Mouse (Mus musculus) cerebellum, adult 9-11 months (tissue): Measurements from ENCODE around the gene Diras2.
A peak's percentile ranks its signal among the peaks of the same experiment; 100 is the strongest.

Source experiments
- DNase-seq: peaks from one replicate; pipeline ENCODE4 v3.0.0; 2022

Diras2 gene

DNA sequence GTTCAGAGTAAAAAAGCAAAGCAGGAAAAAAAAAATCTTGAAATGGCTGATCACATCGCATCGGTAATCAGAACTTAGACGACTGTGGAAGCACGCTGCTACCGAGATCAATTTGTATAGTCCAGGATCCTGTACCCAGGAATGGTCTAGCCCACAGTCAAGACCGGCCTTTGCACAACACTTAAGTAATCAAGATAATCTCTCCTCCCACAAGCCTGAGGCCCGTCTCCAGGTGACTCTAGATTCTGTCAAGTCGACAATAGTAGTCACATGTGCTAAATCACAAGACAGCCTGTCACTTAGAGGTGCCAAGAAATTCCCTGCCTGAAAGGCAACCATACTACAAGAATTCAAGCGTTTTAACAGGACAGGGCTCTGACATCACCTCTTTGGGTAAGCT is at the start of gene Diras2:
TSS of gene Diras2 (minus strand) at position 159 of the 400 bp plus-strand sequence.
- DNase-seq = peak; percentile 67

DNA sequence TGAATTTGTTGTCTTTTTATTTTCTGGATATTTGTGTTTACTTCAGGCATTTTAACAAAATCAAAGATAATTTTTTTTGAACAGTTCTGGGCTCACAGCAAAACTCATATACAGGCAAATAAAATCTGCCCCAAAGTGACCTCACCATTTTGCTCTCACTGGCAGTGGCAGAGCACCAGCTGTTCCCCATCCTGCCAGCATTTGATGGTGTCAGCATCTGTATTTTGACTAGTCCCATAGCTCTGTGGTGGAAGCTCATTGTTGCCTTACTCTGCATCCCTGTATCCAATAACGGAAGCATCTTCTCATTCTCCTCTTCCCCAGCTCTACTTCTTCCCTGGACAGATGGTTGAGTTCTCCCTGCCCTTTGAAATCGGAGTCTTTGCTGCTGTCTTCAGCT is 47.7 kb upstream of the Diras2 start:
- DNase-seq = no peak

DNA sequence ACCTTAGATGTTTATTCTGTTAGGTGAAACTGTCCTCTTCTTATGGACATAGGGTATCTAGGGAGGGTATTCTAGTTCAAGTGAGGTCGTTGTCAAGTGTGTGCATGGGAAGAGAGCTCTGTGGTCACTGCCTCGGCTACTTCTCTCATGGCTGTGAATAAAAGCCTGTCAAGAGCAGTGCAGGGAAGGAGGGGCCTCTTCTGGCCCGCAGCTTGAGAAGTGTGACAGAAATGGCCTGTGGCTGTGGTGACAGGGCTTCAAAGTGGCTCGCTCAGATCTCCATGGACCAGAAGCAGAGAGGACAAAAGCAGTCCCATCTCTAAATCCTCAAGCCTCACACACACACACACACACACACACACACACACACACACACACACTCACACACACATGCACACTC is 46.9 kb upstream of the Diras2 start:
- DNase-seq = no peak

DNA sequence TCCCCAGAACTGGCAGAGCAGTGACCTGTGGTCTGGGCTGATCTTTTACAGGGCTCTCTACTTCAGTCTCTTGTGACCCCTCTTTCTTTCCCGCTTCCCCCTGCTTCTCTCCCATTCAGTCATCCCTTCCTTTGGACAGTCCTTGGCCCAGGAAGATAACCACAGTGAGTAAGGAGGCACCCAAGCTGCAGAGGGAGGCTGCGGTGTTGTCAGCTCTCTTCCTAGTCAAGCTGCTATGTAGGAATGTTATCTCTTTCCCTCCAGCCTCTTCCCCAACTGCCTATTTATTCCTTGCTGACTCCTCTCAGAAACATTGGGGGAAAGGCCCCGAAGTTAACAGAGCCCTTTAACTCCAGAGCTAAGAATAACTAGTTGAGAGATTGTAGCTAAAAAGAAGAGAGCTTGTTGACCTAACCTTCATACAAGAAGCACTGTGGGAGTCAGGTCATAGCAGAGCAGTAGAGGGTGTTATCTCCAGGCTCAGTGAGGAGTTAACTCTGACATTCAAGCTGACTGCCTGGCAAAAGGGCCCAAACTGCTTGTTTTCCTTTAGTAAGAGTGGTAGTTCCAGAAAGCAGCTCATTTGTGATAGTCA is 46.3 kb upstream of the Diras2 start:
- DNase-seq = no peak

DNA sequence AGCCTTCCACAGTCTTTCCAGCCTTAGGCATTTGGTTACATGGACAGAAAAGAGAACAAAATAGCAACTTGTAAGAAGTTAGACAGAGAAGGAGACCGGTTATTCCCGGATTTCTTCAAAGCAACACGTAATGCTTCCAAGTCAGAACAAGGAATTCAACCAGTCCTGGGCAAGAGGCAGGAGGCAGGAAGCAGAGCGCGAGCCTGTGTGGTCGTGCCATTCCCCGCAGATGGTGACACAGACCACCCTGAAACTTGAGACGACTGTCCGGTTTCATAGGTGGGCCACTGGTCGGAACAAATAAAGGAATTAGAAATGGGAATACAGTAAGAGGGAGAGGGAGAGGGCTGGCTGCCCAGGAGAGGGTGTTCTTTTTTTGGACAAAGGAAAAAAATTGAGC is 45.8 kb upstream of the Diras2 start:
- DNase-seq = no peak

DNA sequence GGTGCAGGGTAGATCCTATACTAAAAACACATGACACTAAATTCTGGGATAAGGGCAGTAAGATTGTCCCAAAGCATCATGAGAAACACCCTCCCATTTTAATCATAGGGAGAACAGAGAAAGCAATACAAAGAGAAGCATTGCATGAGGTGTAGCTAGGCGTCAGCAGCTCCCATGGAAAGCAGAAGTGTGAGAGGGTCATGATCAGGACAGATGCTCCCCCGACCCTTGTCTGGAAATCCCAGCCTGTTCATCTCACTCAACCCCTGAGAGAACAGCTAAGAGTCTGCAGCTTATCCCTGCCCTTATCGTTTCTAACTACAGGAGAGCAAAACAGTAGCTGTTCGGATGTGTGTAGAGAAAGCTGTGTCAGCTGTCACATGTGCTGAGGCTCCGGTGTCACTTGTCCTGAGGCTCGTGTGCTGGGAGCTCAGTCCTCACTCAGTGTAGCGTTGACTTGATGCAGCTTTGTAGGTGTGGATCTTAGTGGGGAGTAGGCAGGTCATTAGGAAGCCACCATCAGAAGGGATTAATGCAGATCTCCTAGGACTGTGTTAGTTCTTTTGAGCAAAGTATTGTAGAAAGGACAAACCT is 45.0 kb upstream of the Diras2 start:
- DNase-seq = no peak

DNA sequence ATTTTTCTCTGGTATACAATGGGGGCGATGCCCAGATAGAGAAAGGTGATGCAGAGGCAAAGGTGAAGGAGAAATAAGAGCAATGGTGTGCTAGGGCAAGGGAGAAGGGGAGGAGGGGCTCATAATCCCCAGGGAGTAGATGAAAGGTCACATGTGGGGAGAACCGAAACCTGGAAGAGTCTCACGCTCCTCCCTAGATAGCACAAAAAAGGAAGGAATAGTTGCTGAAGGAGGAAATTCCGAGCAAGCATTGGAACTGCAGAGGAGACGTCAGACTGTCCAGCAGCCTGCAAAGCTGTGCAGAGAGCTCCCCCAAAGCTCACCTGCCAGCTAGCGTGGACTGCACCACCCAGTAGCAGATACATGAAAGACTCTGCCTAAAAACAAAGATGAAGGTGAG is 44.4 kb upstream of the Diras2 start:
- no peak for DNase-seq

DNA sequence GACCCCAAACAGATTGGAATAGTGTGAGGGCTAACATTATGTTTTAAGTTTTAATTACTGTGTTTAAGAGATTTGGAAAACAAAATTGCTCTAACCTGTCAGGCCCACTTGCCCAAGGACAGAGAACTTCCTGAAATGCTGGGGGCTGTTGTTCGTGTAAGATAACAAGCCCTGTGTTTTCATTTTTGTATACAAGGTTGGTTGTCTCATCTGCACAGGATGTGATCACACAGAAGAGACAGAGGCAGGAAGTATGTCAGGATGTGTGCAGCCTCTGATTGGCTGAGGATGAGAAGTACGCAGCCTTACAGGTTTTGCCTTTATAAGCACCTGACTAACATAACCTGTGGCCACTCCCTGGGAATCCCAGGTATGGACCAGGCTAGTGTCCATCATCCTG is 43.2 kb upstream of the Diras2 start:
- DNase-seq = no peak

DNA sequence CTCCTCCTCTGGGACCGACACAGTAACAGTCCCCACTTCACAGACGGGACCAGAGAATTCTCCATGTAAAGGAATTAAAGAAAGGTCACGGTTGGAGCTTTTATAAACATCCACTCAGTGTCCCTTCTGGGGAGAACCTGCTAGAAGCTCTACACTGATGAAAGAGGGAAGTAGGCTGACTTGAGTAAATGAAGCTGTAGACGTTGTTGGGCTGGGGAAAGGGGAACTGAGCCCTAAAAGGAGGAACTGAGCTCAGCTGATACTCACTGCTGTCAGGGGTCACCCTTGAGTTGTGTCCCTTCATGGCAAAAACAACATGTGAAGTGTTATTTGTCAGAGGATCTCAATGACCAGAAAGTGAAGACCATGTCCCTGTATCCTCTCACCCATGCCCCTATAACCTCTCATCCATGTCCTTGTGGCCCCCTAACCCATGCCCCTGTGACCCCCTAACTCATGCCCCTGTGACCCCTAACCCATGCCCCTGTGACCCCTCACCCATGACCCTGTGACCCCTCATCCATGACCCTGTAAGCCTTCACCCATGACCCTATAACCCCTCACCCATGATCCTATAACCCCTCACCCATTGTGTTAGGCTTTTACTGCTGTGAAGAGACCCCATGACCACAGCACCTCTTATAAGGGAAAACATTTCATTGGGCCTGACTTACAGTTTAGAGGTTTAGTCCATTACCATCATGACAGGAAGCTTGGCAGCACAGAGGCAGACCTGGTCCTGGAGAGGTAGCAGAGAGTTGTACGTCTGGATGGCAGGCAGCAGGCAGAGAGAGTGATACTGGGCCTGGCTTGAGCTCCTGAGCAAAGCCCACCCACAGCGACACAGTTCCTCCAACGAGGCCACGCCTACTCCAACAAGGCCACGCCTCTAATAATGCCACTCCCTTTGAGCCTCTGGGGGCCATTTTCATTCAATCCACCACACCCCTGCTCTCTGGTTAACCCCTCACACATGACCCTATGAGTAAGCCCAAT is 41.7 kb upstream of the Diras2 start:
- DNase-seq = no peak

DNA sequence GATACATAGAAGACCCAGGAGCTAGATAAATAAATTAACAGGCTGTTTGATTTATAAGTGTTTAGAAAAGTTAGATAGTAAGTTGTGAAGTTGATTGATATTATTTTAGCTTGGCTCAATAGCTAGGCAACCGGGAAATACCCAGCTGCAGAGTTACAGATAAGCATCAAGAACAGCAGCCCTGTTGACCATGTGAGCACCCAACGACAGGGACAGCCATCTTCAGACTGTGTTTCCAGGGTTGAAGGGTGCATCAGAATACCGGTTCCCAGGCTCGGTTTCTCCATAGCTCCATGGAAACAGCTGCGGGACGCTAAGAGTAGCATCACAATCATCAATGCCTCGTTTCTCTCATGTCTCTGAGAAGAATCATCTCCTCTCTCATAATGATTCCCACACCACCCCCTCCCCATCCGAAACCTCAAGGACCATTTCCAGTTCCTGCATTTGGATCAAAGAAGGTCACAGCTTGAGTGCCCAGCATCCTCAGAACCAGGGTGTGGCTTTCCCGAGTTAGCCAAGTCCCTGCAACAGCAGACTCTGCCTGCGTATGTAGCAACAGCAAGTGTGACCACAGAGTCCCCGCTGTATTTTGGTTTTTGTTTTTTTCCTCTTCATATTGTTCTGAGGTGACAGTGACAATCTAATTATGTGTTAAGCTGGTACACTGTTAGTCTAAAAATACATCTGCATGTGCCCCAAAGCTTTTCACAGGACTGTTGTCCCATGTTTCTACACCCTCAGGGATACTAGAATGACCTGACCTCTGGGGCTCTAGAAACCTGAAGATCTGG is 40.7 kb upstream of the Diras2 start:
- no peak for DNase-seq

DNA sequence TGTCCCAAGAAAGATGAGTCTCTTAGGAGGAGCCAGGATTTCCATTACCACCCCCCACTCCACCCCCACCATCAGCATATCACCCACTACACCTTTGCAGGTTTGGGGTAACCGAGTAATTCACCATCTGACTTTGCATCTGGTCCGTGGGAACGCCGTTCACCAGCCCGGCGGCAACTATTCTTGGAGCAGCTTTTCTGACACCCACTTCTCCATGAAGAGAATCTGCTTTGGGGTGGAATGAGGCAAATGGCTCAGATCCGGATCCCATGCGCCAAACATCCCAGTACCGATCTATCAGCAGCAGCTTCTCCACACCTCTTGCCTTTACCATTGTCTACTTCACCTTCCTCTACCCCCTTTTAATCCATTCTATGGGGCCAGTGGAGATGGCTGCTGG is 39.2 kb upstream of the Diras2 start:
- no peak for DNase-seq

DNA sequence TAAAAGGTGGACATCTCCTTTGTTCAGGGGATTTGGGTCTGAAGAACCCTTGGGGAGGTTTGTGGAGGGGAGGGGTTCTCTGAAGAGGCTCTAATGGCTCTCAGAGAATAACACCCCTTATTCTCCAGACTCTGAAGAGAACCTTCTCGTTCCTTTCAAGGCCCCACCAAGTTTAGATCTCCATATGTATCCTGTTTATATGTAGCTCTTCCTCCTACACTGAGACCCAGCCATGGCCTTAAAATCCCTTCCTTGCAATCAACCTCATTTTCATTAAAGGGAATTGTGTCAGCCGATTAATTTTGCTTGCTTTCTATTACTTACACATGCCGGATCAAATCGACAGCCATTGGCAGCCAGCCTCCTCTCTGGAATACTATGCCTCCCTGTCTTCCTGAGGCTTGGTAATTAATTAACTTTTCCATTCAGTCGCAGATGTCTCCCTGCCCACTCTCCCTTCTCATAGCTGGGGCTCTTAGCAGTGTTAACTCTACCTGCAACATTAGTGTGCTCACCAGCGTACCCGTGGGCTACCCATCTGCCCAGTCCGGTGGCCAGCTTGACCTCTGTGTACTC is 38.2 kb upstream of the Diras2 start:
- DNase-seq = no peak

DNA sequence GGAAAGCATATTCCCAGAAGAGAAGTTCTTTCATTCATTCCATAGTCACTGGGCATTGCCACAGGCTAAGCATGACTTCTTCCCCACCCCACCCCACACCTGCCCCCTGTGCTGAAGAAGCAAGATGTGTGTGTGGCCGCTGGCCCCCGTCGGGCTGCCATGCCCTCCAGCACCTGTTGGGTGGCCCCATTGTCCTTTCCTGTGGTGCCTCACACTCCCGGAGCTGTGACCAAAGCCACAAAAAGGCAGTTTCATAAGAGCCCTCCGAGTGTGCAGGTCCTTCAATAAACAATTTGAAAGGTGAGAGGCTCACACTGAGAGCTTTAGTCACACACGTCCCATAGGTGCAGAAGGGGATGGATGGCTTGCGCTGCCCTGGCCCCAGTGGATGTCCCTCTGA is 35.7 kb upstream of the Diras2 start:
- DNase-seq = no peak

DNA sequence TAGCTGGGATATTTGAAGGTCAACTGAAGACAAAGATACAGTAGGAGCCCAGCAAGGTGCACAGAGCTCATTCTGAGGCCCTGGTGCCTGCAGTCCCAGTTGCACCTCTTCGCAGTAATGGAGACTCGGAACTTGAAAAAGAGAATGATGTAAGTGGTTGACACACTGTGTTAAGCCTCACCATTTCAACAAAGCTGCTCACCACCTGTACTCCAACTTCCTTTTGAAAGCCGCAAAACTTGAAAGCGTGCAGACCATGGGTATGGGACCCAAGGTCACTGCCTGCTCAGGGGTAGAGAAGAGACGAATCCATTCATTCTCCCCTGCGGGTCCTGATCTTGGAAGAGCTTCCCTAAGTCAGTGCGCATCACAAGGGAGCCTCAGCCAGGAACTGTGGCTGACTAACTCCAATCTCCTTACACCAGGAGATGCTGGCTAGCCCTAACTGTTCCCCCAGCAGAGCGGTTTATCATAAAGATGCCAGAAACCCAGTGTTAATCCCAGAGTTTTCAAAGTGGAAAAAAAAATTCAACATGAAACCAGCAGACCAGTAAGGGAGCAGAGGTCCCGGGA is 35.2 kb upstream of the Diras2 start:
- DNase-seq = no peak

DNA sequence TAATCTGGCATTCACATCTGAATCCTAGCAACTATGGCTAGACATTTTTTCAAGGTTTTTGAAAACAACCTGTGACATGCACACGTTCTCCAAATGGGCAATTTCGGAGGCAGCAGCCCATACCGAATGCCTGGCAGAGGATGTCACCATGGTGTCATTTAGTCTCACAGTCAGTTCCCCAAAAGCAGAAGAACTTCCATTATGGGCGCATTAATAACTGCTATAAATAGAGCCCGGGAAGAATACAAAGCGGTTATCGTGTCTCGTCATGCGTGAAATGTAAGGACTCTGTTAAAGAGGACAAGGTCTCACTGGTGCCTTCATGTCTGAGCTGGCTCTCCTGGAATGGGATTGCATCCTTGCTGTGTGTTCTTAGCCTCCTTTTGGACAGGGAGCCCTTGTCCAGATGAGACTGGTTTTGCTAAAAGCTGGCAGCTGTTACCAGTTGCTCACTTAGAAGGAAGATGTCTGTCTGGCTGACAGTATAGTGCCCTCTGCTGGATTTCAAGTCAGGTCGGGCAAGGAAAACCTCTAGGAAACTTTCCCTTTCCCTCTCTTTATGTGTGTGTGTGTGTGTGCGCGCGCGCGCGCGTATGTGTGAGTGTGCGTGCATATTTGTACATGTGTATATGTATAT is 34.1 kb upstream of the Diras2 start:
- peak; percentile 7 for DNase-seq

DNA sequence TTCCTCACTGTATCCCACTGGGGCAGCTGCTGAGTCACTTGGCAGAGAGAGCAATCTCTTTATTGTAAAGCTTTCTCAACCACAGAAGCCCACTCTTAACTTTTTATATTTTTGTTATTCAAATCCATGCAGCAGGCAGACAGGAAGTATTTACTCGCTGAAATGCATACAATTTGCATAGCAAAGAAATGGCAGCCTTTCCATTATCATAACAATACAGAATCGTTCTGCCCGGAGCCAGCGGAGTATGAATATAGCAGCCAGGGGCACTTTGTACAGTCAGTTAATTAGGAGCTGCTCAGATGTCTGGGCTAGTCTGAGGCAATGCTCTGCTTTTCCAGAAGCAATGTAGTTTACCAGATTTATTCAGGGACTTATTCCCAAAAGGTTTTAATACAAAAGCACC is 31.1 kb upstream of the Diras2 start:
- no peak for DNase-seq

DNA sequence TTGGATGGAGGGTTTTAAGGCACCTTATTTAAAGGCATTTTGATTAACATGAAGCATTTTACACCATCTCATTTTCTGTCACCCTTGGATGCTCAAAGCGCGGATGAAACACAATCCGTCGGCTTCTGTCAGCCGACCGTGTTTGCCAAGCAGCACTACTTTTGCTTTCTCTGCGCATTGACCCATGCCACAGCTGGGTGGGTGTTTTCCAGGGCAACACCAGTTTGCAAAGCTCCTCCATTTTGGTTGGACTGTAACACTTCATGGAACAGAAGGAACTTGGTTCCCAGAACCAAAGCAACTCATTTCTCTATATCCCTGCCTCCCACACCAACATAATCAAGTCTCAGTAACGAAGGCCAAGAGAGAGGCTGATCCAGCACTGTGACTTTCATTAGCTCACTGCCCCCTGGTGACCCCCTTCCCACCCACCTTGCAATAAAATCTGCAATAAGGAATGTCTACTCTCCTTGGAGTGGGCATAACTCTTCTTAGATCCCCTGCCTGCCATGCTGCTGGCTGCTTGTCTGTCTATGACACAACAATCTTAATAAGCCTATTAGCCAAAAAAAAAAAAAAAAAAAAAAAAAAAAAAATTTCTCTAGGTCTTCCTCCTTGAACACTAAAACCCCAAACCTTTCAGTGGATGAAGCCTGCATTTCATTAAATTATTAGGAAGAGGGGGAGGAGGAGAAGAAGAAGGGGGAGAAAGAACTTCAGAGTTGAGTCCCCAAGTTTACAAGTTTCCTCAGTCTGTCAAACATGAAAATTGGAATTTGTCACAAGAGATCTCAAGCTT is 30.5 kb upstream of the Diras2 start:
- DNase-seq = no peak

DNA sequence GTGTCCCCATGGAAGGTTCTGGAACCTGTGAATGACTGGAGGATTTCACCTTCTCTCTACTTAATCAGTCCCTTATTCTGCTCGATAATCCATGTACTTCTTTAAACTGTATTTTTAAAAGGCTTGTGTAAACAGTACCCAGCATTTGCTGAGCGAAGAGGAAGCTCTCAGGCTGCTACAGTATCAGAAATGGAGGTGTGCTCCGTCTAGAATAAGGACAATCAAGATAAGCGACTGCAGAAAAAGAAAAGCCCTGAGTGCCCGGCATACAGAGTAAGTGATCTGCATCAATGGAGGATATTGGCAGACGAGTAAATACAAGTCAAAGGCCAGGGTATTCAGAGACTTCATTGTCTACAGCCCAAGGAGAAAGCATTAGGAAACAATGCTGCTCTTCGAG is 26.3 kb upstream of the Diras2 start:
- DNase-seq = no peak

DNA sequence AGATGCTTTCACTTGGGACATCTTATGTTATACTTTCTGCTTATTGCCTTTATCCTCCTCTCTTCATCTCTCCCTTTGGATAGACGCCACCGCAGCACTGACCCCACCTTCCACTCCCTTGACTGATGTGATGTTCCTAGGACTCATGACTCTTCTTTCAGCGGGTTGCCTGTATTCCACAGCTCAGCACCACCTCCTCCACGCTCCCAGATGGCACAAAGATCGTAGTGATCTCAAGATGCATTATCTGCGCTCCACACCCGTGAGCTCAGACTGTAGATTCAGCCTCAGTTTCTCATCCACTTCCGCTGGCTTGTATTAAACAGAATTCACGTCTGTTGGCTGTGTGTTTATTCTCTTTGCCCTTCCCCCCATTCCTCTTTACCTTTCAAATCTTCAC is 23.6 kb upstream of the Diras2 start:
- no peak for DNase-seq

DNA sequence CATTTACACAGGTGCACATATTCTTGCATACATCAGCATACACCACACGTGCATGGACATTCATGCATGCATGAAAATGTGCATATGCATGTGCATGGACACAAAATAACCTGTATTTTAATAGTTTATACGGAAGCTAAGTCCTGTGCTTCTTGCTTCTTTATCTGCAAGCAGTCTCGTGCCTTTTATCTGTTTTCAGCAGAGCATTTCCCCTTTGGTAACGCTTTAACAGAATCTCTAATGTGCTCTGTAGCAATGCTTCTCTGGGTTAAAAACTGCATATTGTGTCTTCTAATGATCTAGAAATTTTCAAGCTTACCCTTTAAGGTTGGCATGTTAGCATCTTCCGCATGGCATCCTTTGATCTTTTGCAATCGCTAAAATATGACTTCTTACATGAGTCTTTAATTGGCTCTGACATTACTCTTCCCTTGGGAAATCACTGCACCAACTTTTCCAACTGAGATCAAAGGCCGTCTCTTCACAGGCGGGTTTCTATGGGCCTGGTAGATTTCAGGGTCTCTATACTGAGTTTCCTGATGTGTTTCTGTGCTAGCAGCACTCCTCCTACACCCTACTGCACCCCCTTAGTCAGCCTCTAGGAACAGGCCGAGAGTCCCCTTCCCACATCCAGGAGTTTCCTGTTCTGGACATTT is 21.9 kb upstream of the Diras2 start:
- DNase-seq = no peak

DNA sequence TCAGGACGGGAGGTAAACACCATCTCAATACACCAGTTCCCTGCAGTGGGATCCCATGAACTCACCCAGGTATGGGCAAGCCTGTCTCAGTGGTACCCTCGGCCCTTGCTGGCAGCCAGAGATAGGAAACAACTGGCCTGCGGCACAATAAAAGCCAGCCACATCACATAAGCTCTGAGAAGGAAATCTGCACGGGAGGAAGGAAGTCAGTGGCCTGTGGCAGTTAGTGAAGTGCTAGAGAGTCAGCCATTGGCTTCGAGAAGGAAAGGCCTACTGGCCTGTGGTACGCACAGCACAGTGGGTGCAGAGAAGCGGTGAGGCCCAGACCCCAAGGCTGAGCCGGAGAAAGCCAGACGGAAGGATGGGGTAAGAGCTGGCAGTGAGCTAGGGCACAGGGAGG is 20.2 kb upstream of the Diras2 start:
- DNase-seq = no peak
